Mouse (Mus musculus): ENCODE data around the gene Fbln2. TPM values are rescaled to one million over a fixed set of nuclear protein-coding genes. Genes with fewer than 3 reads are reported as not detected.

Fbln2 gene
- polyA plus RNA-seq, 1 experiment from 2014 or later, result 34.4 TPM

- Histone ChIP-seq H3K27ac (replicated peaks) (no peak overlapping the region), H3K9ac (no peak overlapping the region), H3K9me3 (no peaks in the 10 kb centered on the region), H3K4me1 (replicated peaks) (peaks cover 37% of the 10 kb centered on the region), H3K4me3 (no peak overlapping the region), H3K4me2 (no peak overlapping the region), H3K27me3 (no peaks in the 10 kb centered on the region), H3K36me3 (no peaks in the 10 kb centered on the region)
- ATAC-seq (ENCODE audit: low read depth), result no peak
- WGBS, result 84% methylated on average over 4 of the region's 4 CpGs
Observed at GRCm38 (mm10) chr6:91304172-91304571, 91.9 kb downstream of the Fbln2 start.

- H3K9me3 ChIP-seq, result no peaks in the 10 kb centered on the region
- 0 out of 2 replicates have a peak overlapping the region, but pooled peaks have one; percentile 61 for H3K27ac ChIP-seq (replicated peaks)
- no peaks in the 10 kb centered on the region for H3K36me3 ChIP-seq
- peak; percentile 71; the same call in 1 of the 2 replicates for ATAC-seq (ENCODE audit: low read depth)
- H3K4me2 ChIP-seq, result no peak overlapping the region
- no peaks in the 10 kb centered on the region for H3K27me3 ChIP-seq
- 48% methylated on average over 1 of the region's 1 CpGs for WGBS
- H3K4me1 ChIP-seq (replicated peaks), result no peaks in the 10 kb centered on the region
- no peak overlapping the region for H3K9ac ChIP-seq
- no peak overlapping the region for H3K4me3 ChIP-seq
Observed at GRCm38 (mm10) chr6:91307972-91308371, 95.7 kb downstream of the Fbln2 start.

DNA sequence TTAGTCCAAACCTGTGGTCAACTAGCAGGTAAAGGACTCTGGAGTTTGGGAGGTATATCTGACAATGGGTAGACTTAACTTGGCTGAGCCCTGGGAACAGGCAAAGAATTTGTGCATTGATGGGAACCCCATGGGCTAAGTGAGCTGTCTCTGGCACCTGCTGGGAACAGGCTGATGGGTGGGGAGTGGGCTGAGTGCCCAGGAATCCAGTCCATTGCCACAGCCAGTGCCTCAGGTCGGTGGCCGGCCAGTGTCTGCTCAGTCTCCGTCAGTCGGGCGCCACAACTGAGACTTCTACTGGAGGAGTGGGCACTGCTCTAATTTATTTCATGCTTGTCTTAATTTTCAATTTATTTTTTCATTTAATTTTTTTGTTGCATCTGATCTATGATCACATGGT lies 98.9 kb downstream of the Fbln2 start:
- ATAC-seq (ENCODE audit: low read depth), result no peak
- no peak overlapping the region for H3K4me3 ChIP-seq

GRCm38 (mm10) chr6:91312491-91312890 lies 100.2 kb downstream of the Fbln2 start:
- ATAC-seq (ENCODE audit: low read depth), result no peak
- Histone ChIP-seq H3K36me3 (no peaks in the 10 kb centered on the region), H3K4me3 (no peak overlapping the region), H3K4me2 (no peak overlapping the region), H3K4me1 (replicated peaks) (no peaks in the 10 kb centered on the region), H3K9me3 (peaks cover 12% of the 10 kb centered on the region), H3K27ac (replicated peaks) (no peak overlapping the region), H3K27me3 (no peaks in the 10 kb centered on the region), H3K9ac (no peak overlapping the region)
- WGBS, result 41% methylated on average over 9 of the region's 9 CpGs

More for the DNA sequence above, 98.9 kb downstream of the Fbln2 start:
- WGBS, result 80% methylated on average over 5 of the region's 5 CpGs
- no peak overlapping the region for H3K9ac ChIP-seq
- no peaks in the 10 kb centered on the region for H3K27me3 ChIP-seq
- H3K9me3 ChIP-seq, result peaks cover 8% of the 10 kb centered on the region; the same call in 1 of the 2 replicates
- no peak overlapping the region for H3K27ac ChIP-seq (replicated peaks)
- H3K36me3 ChIP-seq, result no peaks in the 10 kb centered on the region
- no peaks in the 10 kb centered on the region for H3K4me1 ChIP-seq (replicated peaks)
- no peak overlapping the region for H3K4me2 ChIP-seq

Other genes starting within 250 kb of the Fbln2 start
- gene Iqsec1, start 223.8 kb upstream of the Fbln2 start, polyA plus RNA-seq (2015; fragmentation: Nextera tagmentation; extraction: Ambion mirVana), result 15.0 and 15.9 TPM in 2 replicates
- 12.5 and 14.2 TPM in 2 replicates for gene Nup210, start 95.6 kb upstream of the Fbln2 start, polyA plus RNA-seq (2015; fragmentation: Nextera tagmentation; extraction: Ambion mirVana)
- 30.6 TPM in 2 replicates for gene Hdac11, start 55.8 kb upstream of the Fbln2 start, polyA plus RNA-seq (2015; fragmentation: Nextera tagmentation; extraction: Ambion mirVana)
- 10.1 and 10.4 TPM in 2 replicates for gene Wnt7a, start 198.9 kb downstream of the Fbln2 start, polyA plus RNA-seq (2015; fragmentation: Nextera tagmentation; extraction: Ambion mirVana)